Mouse (Mus musculus) heart, adult 2 months (tissue): ENCODE data around the gene Ift81.

ENCODE experiments used
- CTCF ChIP-seq: fragments of 200-600 bp; IDR thresholded peaks from 2 replicates; pipeline ENCODE4 v1.8.1; 2022; ENCODE audit warnings: antibody characterized with exemption, mild to moderate bottlenecking, moderate library complexity
- EP300 ChIP-seq: fragments of 200-500 bp; IDR thresholded peaks from 2 replicates; pipeline ENCODE4 v1.6.1; 2011; ENCODE audit warnings: low read depth, low read length, control low read depth; ENCODE audit not compliant: insufficient read depth
- POLR2A ChIP-seq: fragments of 200-500 bp; IDR thresholded peaks from 2 replicates; pipeline ENCODE4 v1.6.1; 2011; ENCODE audit warnings: mild to moderate bottlenecking, low read depth, low read length, control low read depth; ENCODE audit not compliant: insufficient read depth

DNA sequence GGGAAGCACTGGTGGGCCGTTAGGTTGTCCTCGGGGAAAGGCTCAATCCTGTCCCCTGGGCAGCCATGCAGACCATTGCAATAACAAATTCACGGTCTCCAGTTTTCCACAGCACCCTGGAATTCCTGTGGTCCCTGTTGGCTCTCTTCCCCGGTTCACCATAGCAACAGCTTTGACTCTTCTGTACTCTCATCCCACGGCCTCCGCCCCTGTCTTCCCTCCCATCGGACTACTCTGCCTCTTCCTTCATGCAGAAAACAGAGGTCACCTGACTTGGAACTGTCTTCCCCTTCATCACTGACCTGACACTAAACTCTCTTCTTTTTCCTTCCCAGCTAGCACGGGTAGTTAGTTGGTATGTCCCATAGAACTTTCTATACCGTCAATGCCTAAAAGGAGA, 22.0 kb upstream of the Ift81 start:
- no peak for TF ChIP-seq POLR2A
- no peak for TF ChIP-seq CTCF
- TF ChIP-seq EP300, result no peak
